Mouse (Mus musculus): ENCODE measurements around the gene Scgb2b26. TPM values are rescaled to one million over a fixed set of nuclear protein-coding genes. Genes with fewer than 3 reads are reported as not detected.

Scgb2b26 gene
- not detected in 4 replicates for total RNA-seq (2023; ENCODE audit: inconsistent age)

GRCm38 (mm10) chr7:33944940-33945339 is at the start of gene Scgb2b26:
TSS of gene Scgb2b26 (minus strand) at chr7:33945040.

Other genes starting within 250 kb of the Scgb2b26 start
- gene Scgb2b24, start 205.7 kb downstream of the Scgb2b26 start, total RNA-seq (2023; ENCODE audit: inconsistent age): not detected in 4 replicates
- not detected in 4 replicates for gene Scgb1b24, start 201.2 kb downstream of the Scgb2b26 start, total RNA-seq (2023; ENCODE audit: inconsistent age)
- gene Scgb2b27, start 68.9 kb upstream of the Scgb2b26 start, total RNA-seq (2023; ENCODE audit: inconsistent age): not detected in 4 replicates
- not detected in 4 replicates for gene Scgb1b27, start 76.4 kb upstream of the Scgb2b26 start, total RNA-seq (2023; ENCODE audit: inconsistent age)
- not detected in 4 replicates for gene Scgb1b30, start 150.4 kb upstream of the Scgb2b26 start, total RNA-seq (2023; ENCODE audit: inconsistent age)
- not detected in 4 replicates for gene Wtip, start 188.2 kb upstream of the Scgb2b26 start, total RNA-seq (2023; ENCODE audit: inconsistent age)
- gene Uba2, start 224.6 kb upstream of the Scgb2b26 start, total RNA-seq (2023; ENCODE audit: inconsistent age): 85.7 to 95.3 TPM (median 88.2 TPM) in 4 replicates